Mouse (Mus musculus): ENCODE data around the gene Gpsm3. TPM values are rescaled to one million over a fixed set of nuclear protein-coding genes. Genes with fewer than 3 reads are reported as not detected.
A peak's percentile ranks its signal among the peaks of the same experiment; 100 is the strongest.

The Gpsm3 gene
- polyA plus RNA-seq, 1 experiment from 2014 or later = 4.3 TPM

DNA sequence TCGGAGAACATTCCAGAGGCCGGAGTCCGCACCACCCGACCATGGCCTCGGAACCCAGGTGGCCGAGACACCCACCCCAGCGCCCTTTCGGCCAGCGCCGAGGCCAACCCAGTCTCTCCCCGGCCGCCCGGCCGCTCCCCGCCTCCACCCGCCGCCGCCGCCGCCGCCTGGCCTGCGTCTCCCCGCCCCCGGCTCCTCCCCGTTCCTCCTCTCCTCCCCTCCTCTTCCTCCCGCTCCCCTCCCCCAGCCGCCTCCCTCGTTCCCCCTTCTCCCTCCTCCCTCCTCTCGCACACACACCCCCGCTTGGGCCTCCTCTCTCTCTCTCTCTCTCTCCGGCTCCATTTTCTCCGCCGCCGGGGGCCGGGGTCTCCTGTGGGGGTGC lies 2.4 kb downstream of the Gpsm3 start:
- under 1% methylated on average over 19 of the region's 35 CpGs for WGBS
- no peaks in the 10 kb centered on the region for H3K27me3 ChIP-seq (ENCODE audit: control insufficient read depth, insufficient read depth, low read depth, low read length)
- H3K4me3 ChIP-seq (ENCODE audit: low read depth, low read length) = peak overlapping the region; percentile 69
- peak; percentile 19 for ATAC-seq
- peak overlapping the region; percentile 97 for H3K27ac ChIP-seq (ENCODE audit: low read length)
- H3K36me3 ChIP-seq (ENCODE audit: control insufficient read depth, insufficient read depth, low read length) = peaks cover 15% of the 10 kb centered on the region
- peak overlapping the region; percentile 94 for H3K9ac ChIP-seq (ENCODE audit: low read depth, low read length)
- peaks cover 40% of the 10 kb centered on the region for H3K4me1 ChIP-seq (ENCODE audit: control insufficient read depth, insufficient read depth, low read length)
- H3K9me3 ChIP-seq (replicated peaks; ENCODE audit: control insufficient read depth, low read length, poor library complexity, severe bottlenecking) = no peaks in the 10 kb centered on the region
- peak overlapping the region; percentile 80 for H3K4me2 ChIP-seq (ENCODE audit: low read length)

DNA sequence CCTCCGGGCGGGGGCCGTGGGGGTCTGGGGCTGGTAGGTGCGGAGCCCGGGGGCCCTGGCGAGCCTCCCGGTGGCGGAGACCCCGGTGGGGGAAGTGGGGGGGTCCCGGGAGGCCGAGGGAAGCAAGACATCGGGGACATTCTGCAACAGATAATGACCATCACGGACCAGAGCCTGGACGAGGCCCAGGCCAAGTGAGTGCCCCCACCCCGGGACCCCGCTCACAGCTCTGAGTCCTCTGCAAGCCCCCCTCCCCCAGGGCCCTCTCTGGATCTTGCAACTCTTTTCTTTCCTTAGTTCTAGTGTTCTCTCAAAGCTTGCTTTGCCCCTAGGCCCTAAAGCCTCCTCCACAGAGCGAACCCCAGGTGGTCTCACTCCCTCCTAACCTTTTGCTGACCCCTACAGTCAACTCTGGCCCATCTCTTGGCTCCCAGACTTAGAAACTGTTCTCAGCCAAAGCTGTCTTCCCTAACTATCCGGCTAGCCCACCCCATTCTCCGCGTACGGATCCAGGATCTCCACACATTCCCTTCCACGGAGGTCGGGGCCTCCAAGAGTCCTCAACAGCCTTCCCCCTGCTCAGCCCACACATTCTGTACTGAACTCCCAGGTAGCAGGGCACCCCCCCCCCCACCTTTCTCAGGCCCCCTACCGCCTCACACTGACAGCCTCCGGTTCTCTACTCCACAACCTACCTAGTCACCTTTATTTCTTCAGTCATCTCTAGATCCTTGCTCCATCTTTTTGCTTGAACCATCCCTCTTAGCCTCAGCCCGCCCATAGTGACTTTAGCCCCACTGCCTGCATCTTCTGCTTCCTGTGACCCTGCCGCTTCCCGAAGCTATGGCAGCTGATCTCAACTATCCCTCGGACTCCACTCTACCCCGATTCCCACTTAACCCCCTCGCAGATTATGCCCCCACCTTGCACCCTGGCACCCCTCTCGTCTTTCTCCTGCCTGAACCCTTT lies 3.3 kb downstream of the Gpsm3 start:
- WGBS = 2% methylated on average over 31 of the region's 32 CpGs
- H3K9ac ChIP-seq (ENCODE audit: low read depth, low read length) = peak overlapping the region; percentile 94
- no peaks in the 10 kb centered on the region for H3K9me3 ChIP-seq (replicated peaks; ENCODE audit: control insufficient read depth, low read length, poor library complexity, severe bottlenecking)
- peak; percentile 16; the same call in 1 of the 2 replicates for ATAC-seq
- peak overlapping the region; percentile 80 for H3K4me2 ChIP-seq (ENCODE audit: low read length)
- H3K4me1 ChIP-seq (ENCODE audit: control insufficient read depth, insufficient read depth, low read length) = peaks cover 40% of the 10 kb centered on the region
- no peaks in the 10 kb centered on the region for H3K27me3 ChIP-seq (ENCODE audit: control insufficient read depth, insufficient read depth, low read depth, low read length)
- peak overlapping the region; percentile 69 for H3K4me3 ChIP-seq (ENCODE audit: low read depth, low read length)
- H3K27ac ChIP-seq (ENCODE audit: low read length) = peak overlapping the region; percentile 97
- peaks cover 15% of the 10 kb centered on the region for H3K36me3 ChIP-seq (ENCODE audit: control insufficient read depth, insufficient read depth, low read length)

DNA sequence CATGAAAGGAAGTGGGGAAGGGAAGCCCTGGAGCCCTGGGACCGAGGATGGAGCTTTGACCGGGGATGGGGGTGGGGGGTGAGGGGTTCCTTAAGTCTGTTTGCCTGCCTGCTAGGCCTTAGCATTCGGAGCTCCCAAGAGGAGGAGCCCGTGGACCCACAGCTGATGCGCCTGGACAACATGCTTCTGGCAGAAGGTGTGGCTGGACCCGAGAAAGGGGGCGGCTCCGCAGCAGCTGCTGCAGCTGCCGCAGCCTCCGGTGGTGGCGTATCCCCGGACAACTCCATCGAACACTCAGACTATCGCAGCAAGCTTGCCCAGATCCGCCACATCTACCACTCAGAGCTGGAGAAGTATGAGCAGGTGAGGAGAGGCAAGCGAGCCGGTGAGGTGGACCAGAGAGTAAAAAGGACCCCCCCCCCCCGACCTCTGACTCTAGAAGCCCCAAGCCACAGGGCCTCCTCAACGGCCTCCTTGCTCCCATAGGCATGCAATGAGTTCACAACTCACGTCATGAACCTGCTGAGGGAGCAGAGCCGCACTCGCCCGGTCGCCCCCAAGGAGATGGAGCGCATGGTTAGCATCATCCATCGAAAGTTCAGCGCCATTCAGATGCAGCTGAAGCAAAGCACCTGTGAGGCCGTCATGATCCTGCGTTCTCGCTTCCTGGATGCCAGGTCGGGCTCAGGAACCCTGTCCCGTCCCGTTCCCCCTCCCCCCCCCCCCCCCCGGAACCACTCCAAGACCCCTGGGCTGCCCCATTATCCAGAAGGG lies 4.3 kb downstream of the Gpsm3 start:
- H3K27me3 ChIP-seq (ENCODE audit: control insufficient read depth, insufficient read depth, low read depth, low read length) = no peaks in the 10 kb centered on the region
- 43% methylated on average over 32 of the region's 34 CpGs for WGBS
- H3K9me3 ChIP-seq (replicated peaks; ENCODE audit: control insufficient read depth, low read length, poor library complexity, severe bottlenecking) = no peaks in the 10 kb centered on the region
- H3K36me3 ChIP-seq (ENCODE audit: control insufficient read depth, insufficient read depth, low read length) = peaks cover 15% of the 10 kb centered on the region
- H3K9ac ChIP-seq (ENCODE audit: low read depth, low read length) = peak overlapping the region; percentile 94
- H3K4me3 ChIP-seq (ENCODE audit: low read depth, low read length) = peak overlapping the region; percentile 69
- ATAC-seq = no peak
- H3K4me1 ChIP-seq (ENCODE audit: control insufficient read depth, insufficient read depth, low read length) = peaks cover 32% of the 10 kb centered on the region
- peak overlapping the region; percentile 97 for H3K27ac ChIP-seq (ENCODE audit: low read length)
- peak overlapping the region; percentile 80 for H3K4me2 ChIP-seq (ENCODE audit: low read length)

DNA sequence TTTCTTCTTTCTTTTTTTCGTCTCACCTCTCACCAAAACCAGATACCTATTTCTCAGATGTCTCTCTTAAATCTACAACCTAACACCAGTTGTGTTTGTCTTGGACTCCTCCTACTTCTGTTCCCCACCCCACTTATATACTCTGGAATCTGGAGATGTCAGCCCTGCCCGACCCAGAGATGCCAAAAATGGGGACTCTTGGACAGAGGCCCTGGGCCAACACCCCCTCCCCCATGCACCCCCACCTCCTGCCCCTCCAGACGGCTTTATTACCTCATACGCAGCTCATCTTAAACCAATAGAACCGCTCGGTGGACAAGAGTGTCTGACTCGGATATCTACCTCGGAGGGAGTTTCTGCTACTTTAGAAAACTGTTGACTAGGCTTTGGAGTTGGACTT lies 6.5 kb downstream of the Gpsm3 start:
- Histone ChIP-seq H3K27ac (ENCODE audit: low read length) (no peak overlapping the region), H3K27me3 (ENCODE audit: control insufficient read depth, insufficient read depth, low read depth, low read length) (no peaks in the 10 kb centered on the region), H3K9ac (ENCODE audit: low read depth, low read length) (no peak overlapping the region), H3K4me1 (ENCODE audit: control insufficient read depth, insufficient read depth, low read length) (peaks cover 23% of the 10 kb centered on the region), H3K4me2 (ENCODE audit: low read length) (no peak overlapping the region), H3K36me3 (ENCODE audit: control insufficient read depth, insufficient read depth, low read length) (peaks cover 21% of the 10 kb centered on the region), H3K4me3 (ENCODE audit: low read depth, low read length) (no peak overlapping the region), H3K9me3 (replicated peaks; ENCODE audit: control insufficient read depth, low read length, poor library complexity, severe bottlenecking) (no peaks in the 10 kb centered on the region)
- 77% methylated on average over 8 of the region's 8 CpGs for WGBS
- no peak for ATAC-seq

DNA sequence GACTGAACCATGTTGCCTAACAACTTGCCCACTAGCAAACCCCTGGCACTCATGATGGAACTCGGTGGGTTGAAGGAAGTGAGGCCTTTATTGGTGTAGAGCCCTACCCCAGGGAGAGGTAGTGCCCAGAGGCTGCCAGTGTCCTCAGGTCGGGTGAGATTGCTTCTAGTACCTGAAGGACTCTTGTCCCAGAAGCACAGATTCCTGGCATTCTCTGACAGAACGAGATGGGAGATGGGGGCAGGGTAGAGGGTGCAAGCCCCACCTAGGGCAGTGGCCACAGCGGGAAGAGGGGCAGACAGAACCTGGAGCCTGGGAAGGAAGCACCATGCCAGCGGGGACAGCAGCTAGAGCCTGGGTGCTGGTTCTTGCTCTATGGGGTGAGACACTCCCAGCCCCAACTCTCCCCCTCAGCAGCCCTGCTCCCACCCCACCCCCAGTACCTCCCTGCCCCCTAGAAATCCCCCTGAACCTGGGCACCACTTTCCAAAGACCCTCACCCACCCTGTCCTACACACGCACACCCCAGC lies 8.0 kb downstream of the Gpsm3 start, which contains the start of gene Ager:
Gene Ager (plus strand): TSS at position 297 of the 530 bp plus-strand sequence.
- Histone ChIP-seq H3K9ac (ENCODE audit: low read depth, low read length) (no peak within 1 kb of the TSS), H3K4me3 (ENCODE audit: low read depth, low read length) (no peak within 1 kb of the TSS), H3K4me2 (ENCODE audit: low read length) (no peak within 1 kb of the TSS), H3K36me3 (ENCODE audit: control insufficient read depth, insufficient read depth, low read length) (peaks cover 21% of the 10 kb centered on the region), H3K27ac (ENCODE audit: low read length) (no peak within 1 kb of the TSS), H3K27me3 (ENCODE audit: control insufficient read depth, insufficient read depth, low read depth, low read length) (no peaks in the 10 kb centered on the region), H3K4me1 (ENCODE audit: control insufficient read depth, insufficient read depth, low read length) (peaks cover 23% of the 10 kb centered on the region), H3K9me3 (replicated peaks; ENCODE audit: control insufficient read depth, low read length, poor library complexity, severe bottlenecking) (no peaks in the 10 kb centered on the region)
- no peak for ATAC-seq
- WGBS = 37% methylated on average over 4 of the region's 6 CpGs

DNA sequence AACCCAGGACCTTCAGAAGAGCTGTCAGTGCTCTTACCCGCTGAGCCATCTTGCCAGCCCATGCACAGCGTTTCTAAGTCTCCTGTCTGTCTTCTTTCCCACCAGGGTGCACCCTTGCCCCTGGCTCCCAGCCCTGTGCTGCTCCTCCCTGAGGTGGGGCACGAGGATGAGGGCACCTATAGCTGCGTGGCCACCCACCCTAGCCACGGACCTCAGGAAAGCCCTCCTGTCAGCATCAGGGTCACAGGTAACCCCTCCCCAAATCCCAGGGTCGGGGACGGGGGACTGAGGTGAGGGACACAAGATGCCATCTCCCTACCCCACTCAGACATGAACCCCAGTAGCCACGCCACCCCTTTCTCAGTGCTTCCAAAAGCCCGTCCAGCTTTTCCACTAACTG lies 10.3 kb downstream of the Gpsm3 start:
- H3K36me3 ChIP-seq (ENCODE audit: control insufficient read depth, insufficient read depth, low read length) = peaks cover 18% of the 10 kb centered on the region
- peaks cover 12% of the 10 kb centered on the region for H3K4me1 ChIP-seq (ENCODE audit: control insufficient read depth, insufficient read depth, low read length)

DNA sequence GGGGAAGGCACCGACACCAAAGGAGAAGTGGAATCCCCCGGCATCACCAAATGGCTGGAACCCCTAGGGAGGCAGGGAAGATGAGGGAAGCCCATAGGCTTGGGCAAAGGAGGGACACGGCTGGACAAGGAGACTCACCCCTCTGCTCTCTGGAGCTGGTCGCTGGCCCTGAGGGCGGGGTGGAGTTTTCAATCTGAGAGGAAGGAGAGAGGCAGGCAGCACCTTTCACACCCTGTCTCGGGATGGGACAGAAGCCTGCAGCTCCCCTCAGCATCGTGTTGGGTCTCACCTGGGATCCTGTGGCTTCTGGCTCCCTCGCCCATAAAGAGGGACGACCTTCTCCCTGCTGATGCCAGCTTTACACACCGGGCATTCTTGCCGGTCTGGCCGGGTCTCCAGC lies 12.2 kb downstream of the Gpsm3 start:
- Histone ChIP-seq H3K27ac (ENCODE audit: low read length) (no peak overlapping the region), H3K4me1 (ENCODE audit: control insufficient read depth, insufficient read depth, low read length) (peaks cover 20% of the 10 kb centered on the region), H3K9ac (ENCODE audit: low read depth, low read length) (no peak overlapping the region)

More for the DNA sequence above, 10.3 kb downstream of the Gpsm3 start:
- Histone ChIP-seq H3K4me2 (ENCODE audit: low read length) (no peak overlapping the region), H3K27me3 (ENCODE audit: control insufficient read depth, insufficient read depth, low read depth, low read length) (no peaks in the 10 kb centered on the region), H3K9me3 (replicated peaks; ENCODE audit: control insufficient read depth, low read length, poor library complexity, severe bottlenecking) (no peaks in the 10 kb centered on the region), H3K9ac (ENCODE audit: low read depth, low read length) (no peak overlapping the region), H3K27ac (ENCODE audit: low read length) (no peak overlapping the region), H3K4me3 (ENCODE audit: low read depth, low read length) (no peak overlapping the region)
- 76% methylated on average over 9 of the region's 9 CpGs for WGBS
- ATAC-seq = no peak

DNA sequence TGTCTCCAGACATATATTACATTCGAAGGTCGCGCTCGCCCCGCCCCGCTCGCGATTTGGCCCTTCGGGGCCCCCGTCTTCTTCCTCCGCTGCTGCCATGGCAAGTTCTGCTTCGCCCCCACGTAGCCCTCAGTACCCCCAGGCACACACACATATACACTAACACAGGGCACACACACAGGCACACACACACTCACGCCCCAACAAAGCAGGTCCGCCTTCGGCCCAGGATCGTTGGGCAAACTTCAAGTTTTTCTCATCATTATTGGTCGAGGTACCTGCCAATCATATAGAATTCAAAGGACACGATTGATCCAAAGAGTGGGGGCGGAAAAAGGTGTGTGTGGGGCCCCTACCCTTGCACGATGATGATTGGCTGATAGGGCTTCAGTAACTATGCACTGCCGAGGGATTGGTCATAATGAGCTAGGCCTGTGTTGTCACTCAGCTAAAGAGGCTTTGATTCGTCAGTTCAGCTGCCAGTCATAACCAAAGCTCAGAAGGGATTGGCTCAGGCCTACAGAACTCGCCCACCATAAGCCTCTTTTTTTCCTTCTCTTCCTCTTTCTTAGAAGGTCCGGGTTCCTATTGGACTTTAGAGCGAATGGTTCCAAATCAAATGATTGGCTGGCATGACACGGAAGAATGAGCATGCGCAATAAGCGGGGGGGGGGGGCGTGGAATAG lies 13.9 kb downstream of the Gpsm3 start, which contains the start of gene Rnf5:
Gene Rnf5 (minus strand): TSS at position 316 of the 686 bp plus-strand sequence.
- WGBS = under 1% methylated on average over 30 of the region's 30 CpGs
- Histone ChIP-seq H3K27me3 (ENCODE audit: control insufficient read depth, insufficient read depth, low read depth, low read length) (no peaks in the 10 kb centered on the region), H3K27ac (ENCODE audit: low read length) (peak within 1 kb of the TSS; percentile 85), H3K4me2 (ENCODE audit: low read length) (peak within 1 kb of the TSS; percentile 94), H3K36me3 (ENCODE audit: control insufficient read depth, insufficient read depth, low read length) (peaks cover 7% of the 10 kb centered on the region), H3K9ac (ENCODE audit: low read depth, low read length) (peak within 1 kb of the TSS; percentile 98), H3K4me1 (ENCODE audit: control insufficient read depth, insufficient read depth, low read length) (peaks cover 35% of the 10 kb centered on the region), H3K4me3 (ENCODE audit: low read depth, low read length) (peak within 1 kb of the TSS; percentile 88), H3K9me3 (replicated peaks; ENCODE audit: control insufficient read depth, low read length, poor library complexity, severe bottlenecking) (no peaks in the 10 kb centered on the region)
- peak; percentile 95 for ATAC-seq

More for the DNA sequence above, 12.2 kb downstream of the Gpsm3 start:
- no peak for ATAC-seq
- Histone ChIP-seq H3K36me3 (ENCODE audit: control insufficient read depth, insufficient read depth, low read length) (peaks cover 7% of the 10 kb centered on the region), H3K27me3 (ENCODE audit: control insufficient read depth, insufficient read depth, low read depth, low read length) (no peaks in the 10 kb centered on the region), H3K4me3 (ENCODE audit: low read depth, low read length) (no peak overlapping the region), H3K9me3 (replicated peaks; ENCODE audit: control insufficient read depth, low read length, poor library complexity, severe bottlenecking) (no peaks in the 10 kb centered on the region), H3K4me2 (ENCODE audit: low read length) (no peak overlapping the region)
- 86% methylated on average over 12 of the region's 12 CpGs for WGBS

All from midbrain, embryonic 16.5 days (tissue).